Mouse (Mus musculus): ENCODE measurements around the gene Nr0b2.

Gene Nr0b2

GRCm38 (mm10) chr4:133561622-133562021 is 8.4 kb downstream of the Nr0b2 start:
- DNase-seq (ENCODE audit: low spot score), result no peak

GRCm38 (mm10) chr4:133563123-133563571 is 10.0 kb downstream of the Nr0b2 start:
- DNase-seq (ENCODE audit: low spot score), result peak; percentile 68

- DNase-seq (ENCODE audit: low spot score), result no peak
Measured at GRCm38 (mm10) chr4:133567251-133567650, 14.1 kb downstream of the Nr0b2 start.

- no peak for DNase-seq (ENCODE audit: low spot score)
Measured at GRCm38 (mm10) chr4:133569291-133570065, 16.3 kb downstream of the Nr0b2 start.

- DNase-seq (ENCODE audit: low spot score), result no peak
Measured at GRCm38 (mm10) chr4:133570066-133570466, 16.9 kb downstream of the Nr0b2 start.

- DNase-seq (ENCODE audit: low spot score), result peak; percentile 97
Measured at GRCm38 (mm10) chr4:133574070-133574842, 21.1 kb downstream of the Nr0b2 start, which contains the start of gene Gpatch3. TSS of gene Gpatch3 (plus strand) at chr4:133574745.

- peak; percentile 40 for DNase-seq (ENCODE audit: low spot score)
Measured at GRCm38 (mm10) chr4:133574843-133575202, 21.6 kb downstream of the Nr0b2 start.

GRCm38 (mm10) chr4:133577983-133578382 is 24.8 kb downstream of the Nr0b2 start:
- DNase-seq (ENCODE audit: low spot score), result peak; percentile 80

- no peak for DNase-seq (ENCODE audit: low spot score)
Measured at GRCm38 (mm10) chr4:133583690-133584058, 30.5 kb downstream of the Nr0b2 start.

GRCm38 (mm10) chr4:133584059-133584951 is 31.1 kb downstream of the Nr0b2 start, which contains the start of gene Gpn2:
TSS of gene Gpn2 (plus strand) at chr4:133584362.
- DNase-seq (ENCODE audit: low spot score), result no peak

GRCm38 (mm10) chr4:133592570-133592969 is 39.4 kb downstream of the Nr0b2 start:
- DNase-seq (ENCODE audit: low spot score), result peak; percentile 58

GRCm38 (mm10) chr4:133595538-133595937 is 42.4 kb downstream of the Nr0b2 start:
- no peak for DNase-seq (ENCODE audit: low spot score)

- DNase-seq (ENCODE audit: low spot score), result no peak
Measured at GRCm38 (mm10) chr4:133596084-133596483, 42.9 kb downstream of the Nr0b2 start.

GRCm38 (mm10) chr4:133598616-133599015 is 45.4 kb downstream of the Nr0b2 start:
- DNase-seq (ENCODE audit: low spot score), result no peak

- no peak for DNase-seq (ENCODE audit: low spot score)
Measured at GRCm38 (mm10) chr4:133599116-133599515, 45.9 kb downstream of the Nr0b2 start.

- peak; percentile 92 for DNase-seq (ENCODE audit: low spot score)
Measured at GRCm38 (mm10) chr4:133599571-133600073, 46.4 kb downstream of the Nr0b2 start.

- DNase-seq (ENCODE audit: low spot score), result no peak
Measured at GRCm38 (mm10) chr4:133600306-133600705, 47.1 kb downstream of the Nr0b2 start.

- no peak for DNase-seq (ENCODE audit: low spot score)
Measured at GRCm38 (mm10) chr4:133601721-133602218, 48.6 kb downstream of the Nr0b2 start, which contains the start of gene Sfn. TSS of gene Sfn (minus strand) at chr4:133602168.

GRCm38 (mm10) chr4:133603056-133603455 is 49.9 kb downstream of the Nr0b2 start:
- DNase-seq (ENCODE audit: low spot score), result no peak

- no peak for DNase-seq (ENCODE audit: low spot score)
Measured at GRCm38 (mm10) chr4:133604175-133604574, 51.0 kb downstream of the Nr0b2 start.

- DNase-seq (ENCODE audit: low spot score), result no peak
Measured at GRCm38 (mm10) chr4:133604856-133605255, 51.7 kb downstream of the Nr0b2 start.

GRCm38 (mm10) chr4:133605330-133605729 is 52.2 kb downstream of the Nr0b2 start:
- no peak for DNase-seq (ENCODE audit: low spot score)

Measured in MN1 (cell line).